Mouse (Mus musculus): ENCODE measurements at regions not wholly inside any gene's neighbourhood (a gene's known extent, or its start where the extent isn't known, plus 50 kb on each side); places are given as distances from the start of the nearest gene placed in this dataset.

DNA sequence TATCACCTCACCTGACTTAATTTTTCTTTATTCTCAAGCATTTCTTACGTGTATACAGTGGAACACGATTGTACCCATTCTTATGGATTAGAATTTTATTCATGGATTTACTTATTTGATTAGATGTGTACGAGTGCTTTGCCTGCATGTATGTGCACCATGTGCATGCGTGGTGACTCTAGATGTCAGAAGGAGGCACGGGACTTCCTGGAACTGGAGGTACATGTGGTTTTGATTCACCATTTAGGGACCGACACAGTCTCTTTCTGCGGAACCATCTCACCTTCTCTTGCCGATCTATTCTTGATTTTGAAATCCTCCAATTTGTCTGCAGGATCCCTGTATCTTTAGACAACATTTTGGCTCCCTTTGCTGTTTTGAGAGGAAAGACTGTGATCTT, 61.2 kb upstream of the Satb1 start:
- no peak for DNase-seq (ENCODE audit: low spot score in 2 of 2)
- intact Hi-C loops (cut with DNase I) = no loop called here

DNA sequence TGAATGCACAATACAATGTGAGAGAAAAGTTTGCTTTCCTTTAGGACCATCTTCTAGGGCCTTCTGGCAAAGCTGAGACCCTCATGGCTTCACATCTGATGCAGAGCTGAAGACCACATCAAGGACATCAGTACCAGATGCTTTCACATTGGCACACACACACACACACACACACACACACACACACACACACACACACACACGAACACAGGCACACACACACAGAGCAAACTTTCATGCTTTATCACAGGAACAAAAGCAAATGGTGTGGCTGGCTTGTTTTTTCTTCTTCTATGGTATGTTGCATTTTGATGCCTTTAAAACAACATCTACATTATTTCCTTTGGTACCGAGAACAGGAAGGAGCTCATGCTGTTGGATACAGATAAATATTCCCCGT, 59.8 kb upstream of the Satb1 start:
- no peak for DNase-seq (ENCODE audit: low spot score in 2 of 2)
- intact Hi-C loops (cut with DNase I) = no loop called here

DNA sequence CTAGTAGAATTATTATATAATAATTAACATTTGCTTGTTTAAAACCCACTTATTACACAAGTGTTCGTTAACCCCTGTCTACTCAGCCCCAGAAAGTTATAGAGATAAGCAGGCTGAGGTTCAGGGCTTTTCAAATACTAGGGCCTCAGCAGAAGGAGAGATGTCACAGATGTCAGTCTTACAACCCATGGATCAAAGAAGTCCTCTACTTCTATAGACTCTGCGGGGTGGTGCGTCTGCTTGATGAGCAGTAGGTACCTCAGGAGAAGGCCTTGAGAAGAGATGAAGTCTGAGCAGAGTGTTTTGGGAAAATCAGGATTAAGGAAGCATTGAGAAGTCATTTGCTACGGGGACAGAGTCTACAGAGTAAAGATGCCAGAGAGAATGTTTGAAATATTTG, 59.1 kb upstream of the Satb1 start:
- intact Hi-C loops (cut with DNase I) = no loop called here
- DNase-seq (ENCODE audit: low spot score in 2 of 2) = no peak

Measured in left cerebral cortex, postnatal 36 days (tissue).